Mouse (Mus musculus): Measurements from ENCODE around the gene Cab39l. TPM values are rescaled to one million over a fixed set of nuclear protein-coding genes. Genes with fewer than 3 reads are reported as not detected.

Gene Cab39l
- polyA plus RNA-seq, 1 experiment = not detected

- 43% methylated on average over 6 of the region's 6 CpGs for WGBS
- Histone ChIP-seq H3K4me1 (ENCODE audit: control insufficient read depth, insufficient read depth, low read length) (peaks cover 6% of the 10 kb centered on the region; the same call in 1 of the 2 replicates), H3K27ac (ENCODE audit: insufficient read depth, low read depth, low read length) (no peak overlapping the region), H3K4me3 (ENCODE audit: insufficient read depth, low read depth, low read length) (no peak overlapping the region)
- TF ChIP-seq POLR2A (IDR thresholded peaks at IDR 0.05; ENCODE audit: insufficient read depth, low read depth, low read length) (no peak), CTCF (IDR thresholded peaks at IDR 0.05; ENCODE audit: insufficient read depth, low read depth, low read length) (no peak)
These were observed 108.3 kb downstream of the Cab39l start for GRCm38 (mm10) chr14:59549106-59549505.

- H3K4me1 ChIP-seq (ENCODE audit: control insufficient read depth, insufficient read depth, low read length) = peaks cover 6% of the 10 kb centered on the region; the same call in 1 of the 2 replicates
- H3K27ac ChIP-seq (ENCODE audit: insufficient read depth, low read depth, low read length) = no peak overlapping the region
- TF ChIP-seq CTCF (IDR thresholded peaks at IDR 0.05; ENCODE audit: insufficient read depth, low read depth, low read length) (no peak), POLR2A (IDR thresholded peaks at IDR 0.05; ENCODE audit: insufficient read depth, low read depth, low read length) (no peak)
- WGBS = 93% methylated on average over 2 of the region's 2 CpGs
- H3K4me3 ChIP-seq (ENCODE audit: insufficient read depth, low read depth, low read length) = no peak overlapping the region
These were observed 110.1 kb downstream of the Cab39l start for GRCm38 (mm10) chr14:59550841-59551240.

- no peak overlapping the region for H3K27ac ChIP-seq (ENCODE audit: insufficient read depth, low read depth, low read length)
- peaks cover 9% of the 10 kb centered on the region; the same call in 1 of the 2 replicates for H3K4me1 ChIP-seq (ENCODE audit: control insufficient read depth, insufficient read depth, low read length)
- H3K4me3 ChIP-seq (ENCODE audit: insufficient read depth, low read depth, low read length) = no peak overlapping the region
- 84% methylated on average over 8 of the region's 8 CpGs for WGBS
- TF ChIP-seq POLR2A (IDR thresholded peaks at IDR 0.05; ENCODE audit: insufficient read depth, low read depth, low read length) (no peak), CTCF (IDR thresholded peaks at IDR 0.05; ENCODE audit: insufficient read depth, low read depth, low read length) (no peak)
These were observed 111.2 kb downstream of the Cab39l start for GRCm38 (mm10) chr14:59551956-59552355.

GRCm38 (mm10) chr14:59554025-59554424, 113.3 kb downstream of the Cab39l start:
- no peak for TF ChIP-seq CTCF (IDR thresholded peaks at IDR 0.05; ENCODE audit: insufficient read depth, low read depth, low read length)
- no peak for TF ChIP-seq POLR2A (IDR thresholded peaks at IDR 0.05; ENCODE audit: insufficient read depth, low read depth, low read length)
- H3K4me1 ChIP-seq (ENCODE audit: control insufficient read depth, insufficient read depth, low read length) = peaks cover 6% of the 10 kb centered on the region; the same call in 1 of the 2 replicates
- no peak overlapping the region for H3K4me3 ChIP-seq (ENCODE audit: insufficient read depth, low read depth, low read length)
- no peak overlapping the region for H3K27ac ChIP-seq (ENCODE audit: insufficient read depth, low read depth, low read length)
- 63% methylated on average over 5 of the region's 5 CpGs for WGBS

GRCm38 (mm10) chr14:59555018-59555417, 114.2 kb downstream of the Cab39l start:
- Histone ChIP-seq H3K4me1 (ENCODE audit: control insufficient read depth, insufficient read depth, low read length) (peaks cover 7% of the 10 kb centered on the region), H3K4me3 (ENCODE audit: insufficient read depth, low read depth, low read length) (no peak overlapping the region), H3K27ac (ENCODE audit: insufficient read depth, low read depth, low read length) (no peak overlapping the region)
- 96% methylated on average over 8 of the region's 8 CpGs for WGBS
- TF ChIP-seq POLR2A (IDR thresholded peaks at IDR 0.05; ENCODE audit: insufficient read depth, low read depth, low read length) (no peak), CTCF (IDR thresholded peaks at IDR 0.05; ENCODE audit: insufficient read depth, low read depth, low read length) (no peak)

GRCm38 (mm10) chr14:59555928-59556531, 115.3 kb downstream of the Cab39l start:
- 44% methylated on average over 13 of the region's 13 CpGs for WGBS
- TF ChIP-seq CTCF (IDR thresholded peaks at IDR 0.05; ENCODE audit: insufficient read depth, low read depth, low read length) (peak; percentile 48), POLR2A (IDR thresholded peaks at IDR 0.05; ENCODE audit: insufficient read depth, low read depth, low read length) (no peak)
- Histone ChIP-seq H3K4me3 (ENCODE audit: insufficient read depth, low read depth, low read length) (peak overlapping the region; percentile 40), H3K27ac (ENCODE audit: insufficient read depth, low read depth, low read length) (no peak overlapping the region), H3K4me1 (ENCODE audit: control insufficient read depth, insufficient read depth, low read length) (peaks cover 14% of the 10 kb centered on the region)

- Histone ChIP-seq H3K4me1 (ENCODE audit: control insufficient read depth, insufficient read depth, low read length) (peaks cover 18% of the 10 kb centered on the region), H3K27ac (ENCODE audit: insufficient read depth, low read depth, low read length) (no peak overlapping the region), H3K4me3 (ENCODE audit: insufficient read depth, low read depth, low read length) (no peak overlapping the region)
- WGBS = 68% methylated on average over 4 of the region's 4 CpGs
- no peak for TF ChIP-seq POLR2A (IDR thresholded peaks at IDR 0.05; ENCODE audit: insufficient read depth, low read depth, low read length)
- TF ChIP-seq CTCF (IDR thresholded peaks at IDR 0.05; ENCODE audit: insufficient read depth, low read depth, low read length) = no peak
These were observed 116.3 kb downstream of the Cab39l start for GRCm38 (mm10) chr14:59557071-59557470.

GRCm38 (mm10) chr14:59557886-59558285, 117.1 kb downstream of the Cab39l start:
- Histone ChIP-seq H3K4me1 (ENCODE audit: control insufficient read depth, insufficient read depth, low read length) (peaks cover 18% of the 10 kb centered on the region), H3K4me3 (ENCODE audit: insufficient read depth, low read depth, low read length) (no peak overlapping the region), H3K27ac (ENCODE audit: insufficient read depth, low read depth, low read length) (no peak overlapping the region)
- WGBS = 21% methylated on average over 1 of the region's 1 CpGs
- TF ChIP-seq POLR2A (IDR thresholded peaks at IDR 0.05; ENCODE audit: insufficient read depth, low read depth, low read length) (no peak), CTCF (IDR thresholded peaks at IDR 0.05; ENCODE audit: insufficient read depth, low read depth, low read length) (no peak)

- no peaks in the 10 kb centered on the region for H3K4me1 ChIP-seq (ENCODE audit: control insufficient read depth, insufficient read depth, low read length)
- 93% methylated on average over 6 of the region's 6 CpGs for WGBS
- no peak for TF ChIP-seq CTCF (IDR thresholded peaks at IDR 0.05; ENCODE audit: insufficient read depth, low read depth, low read length)
- no peak for TF ChIP-seq POLR2A (IDR thresholded peaks at IDR 0.05; ENCODE audit: insufficient read depth, low read depth, low read length)
- no peak overlapping the region for H3K27ac ChIP-seq (ENCODE audit: insufficient read depth, low read depth, low read length)
- H3K4me3 ChIP-seq (ENCODE audit: insufficient read depth, low read depth, low read length) = no peak overlapping the region
These were observed 126.0 kb downstream of the Cab39l start for GRCm38 (mm10) chr14:59566756-59567155.

Data from olfactory bulb, adult 2 months (tissue).